Mouse (Mus musculus) thymus, adult 2 months (tissue): ENCODE results near the gene Gm47791.

Experiments used
- CTCF ChIP-seq: fragments of 200-500 bp; IDR thresholded peaks from 2 replicates; pipeline ENCODE4 v1.5.1; 2012; ENCODE audit warnings: mild to moderate bottlenecking, control low read depth, low read length, moderate library complexity, borderline replicate concordance; ENCODE audit not compliant: control insufficient read depth, poor library complexity, insufficient read depth; ENCODE audit errors: extremely low read depth
- POLR2A ChIP-seq: fragments of 200-500 bp; IDR thresholded peaks from 2 replicates; pipeline ENCODE4 v1.6.1; 2012; ENCODE audit warnings: mild to moderate bottlenecking, low read length, control low read depth, moderate library complexity; ENCODE audit not compliant: control insufficient read depth, poor library complexity, insufficient read depth; ENCODE audit errors: extremely low read depth

- TF ChIP-seq POLR2A (no peak), CTCF (no peak)
Observed at GRCm38 (mm10) chr1:82733357-82733756, 37.7 kb downstream of the Gm47791 start.
